Mouse (Mus musculus) telencephalon, adult 2 months (tissue): ENCODE data around the gene Rarb.

Source experiments
- DNase-seq: peaks from one replicate; pipeline ENCODE4 v3.0.0-alpha.2; 2011; ENCODE audit warnings: low read depth, low spot score

The Rarb gene

DNA sequence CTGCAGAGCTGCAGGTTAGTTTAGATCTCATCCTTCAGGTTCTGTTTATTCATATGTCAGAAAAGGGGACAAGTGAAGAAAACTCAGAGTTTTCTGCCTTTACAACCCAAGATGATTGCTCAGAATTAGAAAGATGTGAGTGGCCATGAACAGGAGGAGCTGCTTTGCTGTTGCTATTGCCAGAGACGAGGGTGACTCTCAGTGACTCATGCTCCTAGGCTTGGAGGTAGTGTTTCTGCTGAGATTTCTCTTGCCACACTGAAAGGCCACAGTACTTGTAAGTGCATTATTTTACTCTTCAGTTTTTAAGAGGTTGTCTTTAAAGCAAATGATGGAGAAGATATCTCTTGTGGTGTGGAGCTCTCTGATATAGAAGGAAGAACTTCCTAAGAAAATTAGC is 277.3 kb downstream of the Rarb start:
- DNase-seq, result no peak

GRCm38 (mm10) chr14:16537433-16537832 is 281.5 kb downstream of the Rarb start:
- DNase-seq, result no peak

GRCm38 (mm10) chr14:16528631-16529030 is 290.3 kb downstream of the Rarb start:
- no peak for DNase-seq

DNA sequence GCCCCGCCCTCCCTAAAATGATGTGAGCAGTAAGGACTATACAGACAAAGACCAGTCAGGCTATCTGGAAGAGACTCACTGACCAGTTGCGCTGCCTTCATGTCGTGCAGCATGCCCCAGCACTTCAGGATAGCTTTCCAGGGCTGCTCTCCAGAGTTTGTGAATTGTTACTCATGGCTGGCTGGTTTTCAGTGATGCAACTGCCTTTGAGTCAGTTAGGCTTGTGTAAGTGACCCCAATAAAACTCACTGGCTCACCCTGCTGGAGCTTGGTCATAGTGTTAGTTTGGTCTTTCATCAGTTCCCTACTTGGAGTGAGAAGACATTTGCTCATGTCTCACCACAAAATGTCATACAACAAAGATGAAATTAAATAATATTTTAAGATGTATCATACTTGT is 292.8 kb downstream of the Rarb start:
- no peak for DNase-seq

DNA sequence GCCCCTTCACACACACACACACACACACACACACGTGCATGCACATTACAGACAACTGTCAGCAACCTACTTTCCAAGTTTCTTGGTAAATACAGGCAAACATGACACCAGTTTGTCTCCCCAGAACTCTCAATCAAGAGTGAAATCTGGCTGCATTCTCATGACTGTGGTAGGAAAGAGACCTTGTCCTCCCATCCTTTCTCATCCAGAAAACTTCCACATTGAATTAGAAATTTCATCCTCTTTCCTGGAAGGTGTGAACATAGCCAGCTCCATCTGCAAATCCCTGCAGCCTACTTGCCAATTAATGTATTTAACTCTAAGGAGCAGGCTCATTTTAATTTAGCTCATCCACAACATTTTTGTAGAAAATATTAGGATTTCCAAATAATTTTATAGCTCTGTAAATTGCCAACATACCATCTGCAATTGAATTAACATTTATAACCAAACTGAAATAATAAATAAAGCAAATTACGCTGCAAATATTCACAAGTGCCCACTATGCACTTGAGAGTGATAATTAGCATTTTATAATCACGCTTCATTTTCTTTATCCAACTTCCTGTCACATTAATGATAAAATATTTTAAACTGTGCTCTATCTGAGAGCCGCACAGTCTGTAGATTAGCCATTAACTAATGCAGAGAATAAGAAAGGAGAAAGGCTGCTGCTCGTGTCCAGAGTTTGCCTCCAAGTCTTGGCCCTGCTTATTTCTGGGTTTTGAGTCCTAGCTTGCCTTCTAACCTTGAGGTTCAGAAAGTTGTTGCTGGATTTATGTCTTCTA is 293.6 kb downstream of the Rarb start:
- no peak for DNase-seq

DNA sequence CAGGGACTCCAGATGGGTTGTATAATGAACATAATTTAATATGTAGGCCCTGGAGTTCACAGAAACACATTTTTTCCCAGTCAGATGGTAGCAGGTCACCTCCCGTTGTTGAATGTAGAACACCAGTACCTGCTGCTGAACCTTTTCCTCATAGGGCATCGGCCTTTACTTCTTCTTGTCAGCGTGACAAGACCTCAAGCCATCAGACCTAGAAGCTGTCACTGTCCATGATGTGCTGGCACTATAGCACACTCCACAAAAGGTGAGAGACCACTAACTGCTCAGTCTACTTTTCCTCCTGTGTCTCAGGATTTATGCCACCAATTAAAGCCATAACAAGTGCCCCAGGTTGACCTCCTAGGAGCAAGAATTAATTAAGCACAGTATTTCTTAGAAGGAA is 296.1 kb downstream of the Rarb start:
- DNase-seq, result no peak

- peak; percentile 54 for DNase-seq
Measured at GRCm38 (mm10) chr14:16519588-16520167, 299.3 kb downstream of the Rarb start.

DNA sequence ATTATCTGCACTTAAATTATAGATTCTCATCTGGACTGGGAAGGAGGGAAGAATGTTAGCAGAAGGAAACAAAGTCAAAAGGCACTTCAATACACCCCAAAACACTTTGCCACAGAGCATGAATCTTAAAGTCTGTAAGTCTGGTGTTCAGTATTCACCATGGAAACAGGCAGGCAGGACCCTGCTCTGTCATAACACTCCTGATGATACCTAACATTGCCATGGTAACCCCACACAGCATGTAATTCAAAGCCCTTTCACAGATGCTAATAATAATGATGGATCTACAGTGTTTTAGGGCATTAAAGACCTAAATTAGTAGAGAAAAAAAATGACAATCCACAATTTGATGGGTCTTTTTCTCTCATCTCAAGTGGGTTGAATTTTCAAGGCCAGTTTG is 301.0 kb downstream of the Rarb start:
- DNase-seq, result no peak

DNA sequence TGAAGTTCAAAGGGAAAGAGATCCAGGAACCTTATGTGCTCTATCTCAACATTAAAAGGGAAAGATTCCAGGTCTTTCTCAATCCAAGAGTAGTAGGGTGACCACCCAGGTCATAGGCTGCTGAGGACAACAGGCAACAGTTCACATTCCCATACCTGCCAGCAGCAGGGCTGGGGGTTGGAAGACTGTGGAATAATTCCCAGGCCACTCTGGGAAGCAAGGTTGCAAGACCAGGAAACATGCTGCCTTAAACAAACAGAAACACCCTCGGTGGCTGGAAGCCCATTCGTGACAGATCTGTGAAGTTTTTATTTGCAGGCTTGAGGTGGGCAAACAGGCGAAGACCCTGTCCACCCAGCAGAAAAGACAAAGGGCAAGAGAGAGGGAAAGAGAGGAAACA is 303.2 kb downstream of the Rarb start:
- no peak for DNase-seq

- DNase-seq, result no peak
Measured at GRCm38 (mm10) chr14:16510574-16510973, 308.4 kb downstream of the Rarb start.

GRCm38 (mm10) chr14:16509825-16510224 is 309.1 kb downstream of the Rarb start:
- DNase-seq, result no peak

DNA sequence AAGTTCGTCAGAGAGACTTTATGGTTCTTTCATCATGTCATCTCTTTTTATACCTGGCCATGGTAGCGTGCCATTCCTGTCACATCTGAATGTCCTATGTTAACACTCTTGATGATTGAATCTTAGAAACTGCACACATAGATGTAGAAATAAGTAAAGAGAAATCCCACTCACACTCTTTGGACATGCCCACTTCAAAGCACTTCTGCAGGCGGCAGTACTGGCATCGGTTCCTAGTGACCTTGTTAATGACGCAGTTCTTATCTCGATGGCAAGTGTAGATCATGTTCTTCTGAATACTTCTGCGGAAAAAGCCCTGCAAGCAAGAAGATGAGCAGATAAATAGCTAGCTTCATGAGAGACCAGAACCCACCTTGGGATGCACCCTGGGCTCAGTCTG is 310.2 kb downstream of the Rarb start:
- DNase-seq, result no peak

DNA sequence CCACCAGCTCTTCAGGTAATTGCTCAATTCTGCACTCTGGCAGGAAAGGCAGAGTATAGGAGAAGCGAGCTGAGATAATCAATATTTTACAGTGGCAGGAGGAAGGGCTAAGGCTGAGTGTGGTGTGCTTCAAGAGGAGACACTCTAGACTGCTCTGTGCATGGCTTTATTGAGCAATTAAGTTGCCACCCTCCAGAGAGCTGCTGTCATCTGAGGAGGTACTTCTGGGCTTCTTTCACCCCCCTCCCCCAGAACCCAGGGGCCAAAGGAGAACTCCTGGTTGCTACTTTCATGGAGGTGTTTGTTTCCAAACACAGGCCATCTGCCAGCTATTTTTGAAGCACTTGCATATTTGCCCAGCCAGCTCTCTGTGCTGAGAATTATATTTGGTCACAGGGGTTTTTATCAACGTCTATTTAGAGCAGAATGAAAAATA is 321.7 kb downstream of the Rarb start:
- no peak for DNase-seq

DNA sequence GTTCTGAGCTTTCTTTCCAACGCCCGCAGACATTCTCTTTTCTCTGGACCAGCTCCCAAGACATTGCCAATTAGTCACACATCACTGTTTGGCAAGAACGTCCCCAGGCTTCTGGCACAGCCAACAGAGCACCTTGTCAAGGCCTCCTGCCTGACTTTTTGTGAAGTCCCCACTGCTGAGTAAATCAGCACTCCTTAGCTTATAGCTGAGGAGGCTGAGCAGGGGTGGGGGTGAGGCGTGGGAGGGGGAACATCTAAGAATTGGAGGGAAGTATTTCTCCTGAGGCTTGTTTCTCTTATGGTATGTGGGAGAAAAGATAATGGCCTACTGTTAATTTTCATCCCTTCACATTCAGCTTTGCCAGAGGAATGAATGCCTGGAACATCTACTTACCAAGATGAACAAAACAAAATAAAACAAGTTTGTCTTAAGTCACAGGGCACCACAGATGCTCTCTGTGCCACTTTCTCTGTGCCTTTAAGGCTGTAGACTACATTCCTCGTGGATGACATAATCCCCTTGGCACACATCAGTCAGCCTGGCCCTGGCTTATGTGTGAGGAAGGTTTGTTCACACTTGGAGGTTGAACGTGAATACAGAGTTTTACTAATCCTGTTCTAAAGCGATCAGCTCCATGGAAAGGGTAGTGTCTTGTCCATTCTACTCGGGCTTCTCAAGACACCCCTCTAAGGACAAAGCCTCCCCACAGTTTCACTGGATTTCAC is 335.1 kb downstream of the Rarb start:
- DNase-seq, result no peak

DNA sequence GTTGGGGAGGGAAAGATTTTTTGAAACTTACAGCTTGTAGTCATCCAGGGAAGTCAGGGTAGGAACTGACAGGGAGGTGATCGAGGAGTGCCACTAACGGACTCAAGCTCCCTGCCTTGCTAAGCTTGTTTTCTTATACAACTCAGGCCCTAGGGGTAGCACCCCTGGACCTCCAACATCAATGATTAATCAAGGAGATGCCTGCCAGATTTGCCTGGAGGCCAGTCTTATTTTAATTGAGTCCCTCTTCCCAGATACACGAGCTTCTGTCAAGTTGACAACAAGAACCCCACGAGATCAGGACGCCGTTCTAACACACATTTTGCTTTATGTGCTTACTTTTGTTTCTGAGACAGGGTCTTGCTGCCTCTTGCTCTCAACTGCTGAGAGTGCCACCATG is 338.3 kb downstream of the Rarb start:
- DNase-seq, result no peak

DNA sequence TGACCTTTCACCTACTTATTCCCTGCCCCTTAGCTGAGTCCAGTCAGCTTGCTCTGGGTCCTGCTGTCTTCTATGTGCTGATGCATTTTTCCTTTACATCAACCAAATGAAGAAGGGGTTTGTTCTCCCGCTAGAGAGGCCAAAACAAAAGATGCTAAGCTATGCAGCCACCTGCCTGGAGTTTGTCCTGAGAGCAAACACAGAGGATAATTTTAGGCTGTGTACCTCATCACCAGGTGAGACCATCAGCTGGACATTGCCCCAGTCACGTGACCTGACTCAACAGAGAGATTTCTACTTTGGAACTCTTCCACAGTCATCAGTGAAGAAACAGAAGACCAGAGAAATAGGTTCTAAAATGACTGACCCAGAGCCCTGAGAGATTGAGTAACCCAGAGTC is 339.4 kb downstream of the Rarb start:
- no peak for DNase-seq

GRCm38 (mm10) chr14:16478606-16479323 is 340.2 kb downstream of the Rarb start:
- no peak for DNase-seq

- DNase-seq, result no peak
Measured at GRCm38 (mm10) chr14:16448269-16448987, 370.5 kb downstream of the Rarb start.

DNA sequence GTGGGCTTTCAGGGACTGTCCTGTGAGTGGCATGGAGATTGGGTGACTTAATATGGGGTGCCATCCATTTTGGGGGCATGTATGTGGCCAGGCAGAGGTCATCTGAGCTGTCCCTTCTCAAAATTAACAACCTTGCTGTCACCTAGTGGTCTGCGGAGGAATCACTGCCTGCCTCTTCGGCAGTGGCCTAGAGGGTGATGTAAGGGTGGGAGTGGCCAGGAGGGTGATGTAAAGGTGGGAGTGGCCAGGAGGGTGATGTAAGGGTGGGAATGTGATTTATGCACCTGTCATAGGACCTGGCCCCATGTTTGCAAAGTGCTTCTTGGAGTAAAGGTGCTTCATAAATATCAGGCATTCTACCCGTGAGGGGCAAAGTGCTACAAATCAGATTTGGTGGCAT is 371.4 kb downstream of the Rarb start:
- DNase-seq, result no peak

DNA sequence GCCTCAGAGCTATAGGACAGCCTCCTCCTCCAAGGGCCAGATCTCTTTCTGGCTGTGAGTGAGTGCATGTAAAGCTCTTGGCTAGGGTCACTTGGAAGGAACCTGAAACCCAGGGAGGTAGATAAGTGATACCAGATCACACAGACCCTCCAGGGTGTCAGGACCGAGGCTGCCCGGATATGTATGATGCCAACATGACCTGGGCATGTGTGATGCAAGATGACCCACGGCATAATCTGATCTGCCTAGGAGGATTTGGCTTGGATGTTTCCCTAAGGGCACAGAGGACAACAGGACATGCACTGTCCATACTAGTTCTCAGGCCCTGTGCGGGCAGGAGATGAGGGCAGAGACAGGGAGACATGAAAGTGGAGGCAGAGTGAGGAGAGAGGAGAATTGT is 374.1 kb downstream of the Rarb start:
- no peak for DNase-seq

DNA sequence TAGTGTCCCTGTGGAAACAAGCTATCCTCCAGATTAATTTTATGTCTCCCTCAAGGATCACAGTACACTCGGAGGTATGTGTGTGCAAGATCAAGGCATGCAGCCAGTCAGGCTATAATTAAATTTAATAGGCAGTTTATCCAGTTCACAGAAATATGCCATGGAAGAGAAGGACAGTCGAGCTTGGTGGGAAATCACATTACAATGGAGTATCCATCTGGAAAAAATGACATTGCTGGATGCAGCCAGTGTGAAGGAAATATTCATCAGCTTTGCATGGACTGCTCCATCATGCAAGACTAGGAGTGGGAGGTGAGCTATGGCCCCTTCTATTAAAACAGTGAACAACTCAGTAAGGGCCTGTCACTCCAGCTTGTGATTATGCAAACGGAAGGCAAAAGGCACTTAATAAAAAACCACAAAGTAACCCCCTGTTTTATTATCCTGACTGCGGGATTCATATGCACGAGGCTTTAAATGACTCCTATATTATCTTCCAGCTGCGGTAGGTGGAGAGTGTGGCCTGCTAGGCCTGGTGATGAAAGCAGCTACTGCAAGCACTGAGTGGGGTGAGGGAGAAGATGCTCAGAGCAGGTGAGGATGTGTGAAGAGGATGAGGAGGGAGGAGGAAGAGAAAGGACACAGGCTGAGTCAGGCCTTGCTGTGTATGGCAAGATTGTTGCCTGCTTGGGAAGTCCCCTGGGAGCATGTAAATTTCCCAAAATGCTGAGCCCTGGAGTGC is 379.4 kb downstream of the Rarb start:
- DNase-seq, result no peak
